In genomic region chr6:115955169-115955568, GRCm38 (mm10) we compare ENCODE assay signal across 27 mouse cellular contexts. TPM values are rescaled to one million over a fixed set of nuclear protein-coding genes. Genes with fewer than 3 reads are reported as not detected.
DNase-seq lines count a peak whose midpoint lies in the region; ATAC-seq lines count a peak whose summit lies in the region.
"Had no signal": no experiment of that assay in that cellular context is flagged by ENCODE, and none has a peak within 500 bp of the region (broad histone marks: within the 10 kb centered on the region; RNA-seq: fewer than 3 reads in every experiment).

No protein-coding gene starts in this region.

- H3K9ac ChIP-seq in intestine, embryonic 16.5 days (ENCODE audit: low read depth, low read length): no peak overlapping the region
- no peak overlapping the region for H3K9ac ChIP-seq in intestine, embryonic 15.5 days
- H3K9ac ChIP-seq: hindbrain, embryonic 15.5 days; liver, embryonic 15.5 days had no signal

- no peaks in the 10 kb centered on the region for H3K36me3 ChIP-seq in intestine, embryonic 16.5 days (ENCODE audit: control insufficient read depth, insufficient read depth, low read length)
- H3K36me3 ChIP-seq in intestine, embryonic 15.5 days: 0 out of 2 replicates have a peak, but pooled peaks cover 3% of the 10 kb centered on the region
- H3K36me3 ChIP-seq in midbrain, embryonic 10.5 days: no peaks in the 10 kb centered on the region
- H3K36me3 ChIP-seq: hindbrain, embryonic 15.5 days; liver, embryonic 15.5 days had no signal

- H3K9me3 ChIP-seq in intestine, embryonic 16.5 days (ENCODE audit: control insufficient read depth, low read length): peaks cover 6% of the 10 kb centered on the region; the same call in 1 of the 2 replicates
- H3K9me3 ChIP-seq in intestine, embryonic 15.5 days: no peaks in the 10 kb centered on the region
- H3K9me3 ChIP-seq in midbrain, embryonic 10.5 days (replicated peaks): no peaks in the 10 kb centered on the region; the same call in 1 of the 2 replicates
- H3K9me3 ChIP-seq: hindbrain, embryonic 15.5 days; liver, embryonic 15.5 days had no signal

- H3K27ac ChIP-seq in intestine, embryonic 16.5 days (ENCODE audit: low read length): peak overlapping the region; percentile 36; the same call in 1 of the 2 replicates
- H3K27ac ChIP-seq in intestine, embryonic 15.5 days: no peak overlapping the region
- H3K27ac ChIP-seq in midbrain, embryonic 10.5 days (replicated peaks): no peak overlapping the region
- H3K27ac ChIP-seq: hindbrain, embryonic 15.5 days; liver, embryonic 15.5 days had no signal

- H3K27me3 ChIP-seq in intestine, embryonic 16.5 days (replicated peaks; ENCODE audit: control insufficient read depth, insufficient read depth, low read length): no peaks in the 10 kb centered on the region
- H3K27me3 ChIP-seq in intestine, embryonic 15.5 days (replicated peaks): no peaks in the 10 kb centered on the region
- no peaks in the 10 kb centered on the region for H3K27me3 ChIP-seq in midbrain, embryonic 10.5 days (ENCODE audit: low read depth, poor library complexity, severe bottlenecking)
- H3K27me3 ChIP-seq: hindbrain, embryonic 15.5 days; liver, embryonic 15.5 days had no signal

- peak; percentile 78 for DNase-seq in brain, adult 2 months (ENCODE audit: low read depth, low spot score)
- peak; percentile 79 for DNase-seq in cerebellum, adult 11-12 months
- DNase-seq in cerebellum, postnatal 14 days: peak; percentile 68 to 71
- no peak for DNase-seq in adrenal gland, adult 8-10 months
- no peak for DNase-seq in midbrain, embryonic 10.5 days (ENCODE audit: low spot score)
- no peak for DNase-seq in embryo, embryonic 11 days
- DNase-seq: B cell, adult 2 months; heart, postnatal 4 days; kidney, adult 11 months; retina, postnatal 1 day; thymus, postnatal 14 days had no signal

- peaks cover 33% of the 10 kb centered on the region for H3K4me1 ChIP-seq in intestine, embryonic 16.5 days (ENCODE audit: control insufficient read depth, insufficient read depth, low read length)
- H3K4me1 ChIP-seq in intestine, embryonic 15.5 days (replicated peaks): peaks cover 39% of the 10 kb centered on the region
- peaks cover 18% of the 10 kb centered on the region for H3K4me1 ChIP-seq in midbrain, embryonic 10.5 days

- H3K4me2 ChIP-seq in intestine, embryonic 16.5 days (ENCODE audit: low read depth, low read length): no peak overlapping the region
- H3K4me2 ChIP-seq in intestine, embryonic 15.5 days (replicated peaks): no peak overlapping the region
- H3K4me2 ChIP-seq: hindbrain, embryonic 15.5 days; liver, embryonic 15.5 days; midbrain, embryonic 11.5 days had no signal

- WGBS in intestine, embryonic 16.5 days: 90% methylated on average over 4 of the region's 4 CpGs
- WGBS in intestine, embryonic 15.5 days: 93% methylated on average over 4 of the region's 4 CpGs
- 93% methylated on average over 4 of the region's 4 CpGs for WGBS in midbrain, embryonic 10.5 days

- H3K4me3 ChIP-seq in intestine, embryonic 16.5 days (ENCODE audit: low read length): no peak overlapping the region
- no peak overlapping the region for H3K4me3 ChIP-seq in intestine, embryonic 15.5 days (replicated peaks)
- no peak overlapping the region for H3K4me3 ChIP-seq in midbrain, embryonic 10.5 days
- H3K4me3 ChIP-seq: hindbrain, embryonic 15.5 days; liver, embryonic 15.5 days had no signal

- no peak for ATAC-seq in intestine, embryonic 16.5 days
- no peak for ATAC-seq in intestine, embryonic 15.5 days
- ATAC-seq: forebrain, embryonic 14.5 days had no signal

RNA-seq across cellular contexts. Expression of gene H1foo, which starts 10.4 kb away (rescaled TPM):
- not detected in 2 replicates for polyA plus RNA-seq in intestine, embryonic 16.5 days (2015; fragmentation: Nextera tagmentation; extraction: Ambion mirVana)
- polyA plus RNA-seq in intestine, embryonic 15.5 days (2015; fragmentation: Nextera tagmentation; extraction: Ambion mirVana): not detected in 2 replicates
- under 1 TPM in 1 of 4 experiments, not detected in 3; 0.40 TPM for total RNA-seq in adrenal gland, adult 8-10 months (2022)
- not detected in 2 replicates for polyA plus RNA-seq in midbrain, embryonic 10.5 days (2016; fragmentation: Nextera tagmentation; extraction: Ambion mirVana)
- total RNA-seq: gastrocnemius, adult 18-20 months; granulocyte monocyte progenitor cell, adult 5-6 weeks; heart, postnatal 4 days; layer of hippocampus, postnatal 25 days; left cerebral cortex, postnatal 10 days had no signal
- polyA plus RNA-seq: embryonic facial prominence, embryonic 11.5 days; forebrain, embryonic 14.5 days; heart, embryonic 14.5 days; hindbrain, embryonic 15.5 days; kidney, embryonic 16.5 days; limb, embryonic 14.5 days; liver, embryonic 15.5 days; midbrain, embryonic 11.5 days; neural tube, embryonic 11.5 days; testis, adult 2 months had no signal

RNA-seq across cellular contexts. Expression of gene Rho, which starts 23.6 kb away (rescaled TPM):
- 0.31 TPM in 1 of 2 replicates, not detected in the other for polyA plus RNA-seq in intestine, embryonic 16.5 days (2015; fragmentation: Nextera tagmentation; extraction: Ambion mirVana)
- polyA plus RNA-seq in intestine, embryonic 15.5 days (2015; fragmentation: Nextera tagmentation; extraction: Ambion mirVana): 0.05 TPM in 1 of 2 replicates, not detected in the other
- total RNA-seq in adrenal gland, adult 8-10 months (2022): 1 to 10 TPM in 3 of 4 experiments, under 1 TPM in 1; 0.52 to 1.9 (median 1.2) TPM
- polyA plus RNA-seq in midbrain, embryonic 10.5 days (2016; fragmentation: Nextera tagmentation; extraction: Ambion mirVana): 0.17 and 0.20 TPM in 2 replicates
- total RNA-seq: granulocyte monocyte progenitor cell, adult 5-6 weeks had no signal
- polyA plus RNA-seq: heart, embryonic 14.5 days; liver, embryonic 15.5 days; midbrain, embryonic 11.5 days; neural tube, embryonic 11.5 days had no signal

RNA-seq across cellular contexts. Expression of gene Plxnd1, which starts 39.6 kb away (rescaled TPM):
- polyA plus RNA-seq in intestine, embryonic 16.5 days (2015; fragmentation: Nextera tagmentation; extraction: Ambion mirVana): 18.7 and 19.3 TPM in 2 replicates
- 26.6 and 28.9 TPM in 2 replicates for polyA plus RNA-seq in intestine, embryonic 15.5 days (2015; fragmentation: Nextera tagmentation; extraction: Ambion mirVana)
- 100 to 1,000 TPM; 176 to 243 (median 208) TPM for total RNA-seq in adrenal gland, adult 8-10 months (2022)
- polyA plus RNA-seq in midbrain, embryonic 10.5 days (2016; fragmentation: Nextera tagmentation; extraction: Ambion mirVana): 18.1 and 18.9 TPM in 2 replicates

Comparison
In these comparisons a context has a peak if more than half of its experiments do, and no peak if none do; other contexts are left out.
1. DNase-seq: peak in brain, adult 2 months (single experiment), cerebellum, adult 11-12 months (single experiment) and cerebellum, postnatal 14 days (2 of 2); none in adrenal gland, adult 8-10 months (single experiment), midbrain, embryonic 10.5 days (single experiment) and embryo, embryonic 11 days (single experiment).